Mouse (Mus musculus) neural tube, embryonic 11.5 days (tissue): ENCODE measurements around the gene Mpi. TPM values are rescaled to one million over a fixed set of nuclear protein-coding genes. Genes with fewer than 3 reads are reported as not detected.

Experiments used
- ATAC-seq: fragments of 200-750 bp; cut with Nextera tagmentation; 2 replicates; pipeline ENCODE4 v1.8.0; 2017; ENCODE audit warnings: moderate number of reproducible peaks, mild to moderate bottlenecking, moderate TSS enrichment, moderate library complexity; ENCODE audit not compliant: insufficient read depth, low FRiP score, low TSS enrichment
- DNase-seq: peaks from one replicate; pipeline ENCODE4 v3.0.0-alpha.2; 2015; ENCODE audit warnings: low spot score
- H3K27ac ChIP-seq: fragments of 300-500 bp; sonication (generic); 2 replicates; pipeline ENCODE4 v1.5.1; 2014; ENCODE audit warnings: low read depth, mild to moderate bottlenecking, low read length
- H3K27me3 ChIP-seq: fragments of 300-500 bp; sonication (generic); 2 replicates; pipeline ENCODE4 v1.6.1; 2014; ENCODE audit warnings: mild to moderate bottlenecking, low read length, mixed read lengths; ENCODE audit not compliant: control insufficient read depth, insufficient read depth
- H3K36me3 ChIP-seq: fragments of 300-500 bp; sonication (generic); 2 replicates; pipeline ENCODE4 v1.6.1; 2014; ENCODE audit warnings: mild to moderate bottlenecking, low read length, moderate library complexity, mixed read lengths; ENCODE audit not compliant: control insufficient read depth, insufficient read depth
- H3K4me1 ChIP-seq: fragments of 300-500 bp; sonication (generic); 2 replicates; pipeline ENCODE4 v1.6.1; 2014; ENCODE audit warnings: low read length, mixed read lengths; ENCODE audit not compliant: control insufficient read depth, insufficient read depth
- H3K4me2 ChIP-seq: fragments of 300-500 bp; sonication (generic); 2 replicates; pipeline ENCODE4 v1.6.1; 2014; ENCODE audit warnings: low read depth, mild to moderate bottlenecking, moderate library complexity
- H3K4me3 ChIP-seq: fragments of 300-500 bp; sonication (generic); 2 replicates; pipeline ENCODE4 v1.5.1; 2014; ENCODE audit warnings: low read depth, low read length
- H3K9ac ChIP-seq: fragments of 300-500 bp; sonication (generic); 2 replicates; pipeline ENCODE4 v1.6.1; 2014; ENCODE audit warnings: mild to moderate bottlenecking, low read length
- H3K9me3 ChIP-seq: fragments of 300-500 bp; sonication (generic); 2 replicates; pipeline ENCODE4 v1.6.1; 2016; ENCODE audit warnings: low read length; ENCODE audit not compliant: control insufficient read depth
- polyA plus RNA-seq: library from polyadenylated mRNA; unstranded; fragments of >200 nt; fragmentation: Nextera tagmentation; extraction: Ambion mirVana; gene quantifications from 2 replicates; pipeline ENCODE4 v1.2.1, GENCODE M21; 2014

The Mpi gene
- polyA plus RNA-seq, 1 experiment from 2014 or later = 52.8 TPM

- Histone ChIP-seq H3K27ac (no peak overlapping the region), H3K4me3 (no peak overlapping the region), H3K9me3 (no peaks in the 10 kb centered on the region), H3K36me3 (no peaks in the 10 kb centered on the region), H3K27me3 (0 out of 2 replicates have a peak, but pooled peaks cover 4% of the 10 kb centered on the region), H3K9ac (no peak overlapping the region), H3K4me2 (no peak overlapping the region), H3K4me1 (no peaks in the 10 kb centered on the region)
- no peak for ATAC-seq
- no peak for DNase-seq
Observed at GRCm38 (mm10) chr9:57494970-57495369, 57.6 kb downstream of the Mpi start.

Other genes with a start within 250 kb of the Mpi start
- gene Ppcdc, start 112.6 kb downstream of the Mpi start, polyA plus RNA-seq = 22.5 and 24.7 TPM in 2 replicates
- 13.2 and 15.0 TPM in 2 replicates for gene Scamp5, start 84.7 kb downstream of the Mpi start, polyA plus RNA-seq
- gene Rpp25, start 48.7 kb downstream of the Mpi start, polyA plus RNA-seq = 8.7 and 8.8 TPM in 2 replicates
- 688 and 702 TPM in 2 replicates for gene Cox5a, start 31.5 kb downstream of the Mpi start, polyA plus RNA-seq
- gene Fam219b, start 15.2 kb downstream of the Mpi start, polyA plus RNA-seq = 15.9 and 18.2 TPM in 2 replicates
- gene Scamp2, start 8.2 kb upstream of the Mpi start, polyA plus RNA-seq = 56.7 and 59.6 TPM in 2 replicates
- gene Ulk3, start 36.7 kb upstream of the Mpi start, polyA plus RNA-seq = 7.3 and 10.9 TPM in 2 replicates
- 0.42 TPM in 1 of 2 replicates, not detected in the other for gene Cplx3, start 53.5 kb upstream of the Mpi start, polyA plus RNA-seq
- not detected in 2 replicates for gene Lman1l, start 68.0 kb upstream of the Mpi start, polyA plus RNA-seq
- gene Csk, start 100.9 kb upstream of the Mpi start, polyA plus RNA-seq = 29.9 and 35.2 TPM in 2 replicates
- gene Cyp1a2, start 130.9 kb upstream of the Mpi start, polyA plus RNA-seq = not detected in 2 replicates
- not detected in 2 replicates for gene Cyp1a1, start 135.2 kb upstream of the Mpi start, polyA plus RNA-seq
- gene Edc3, start 155.8 kb upstream of the Mpi start, polyA plus RNA-seq = 30.2 and 31.1 TPM in 2 replicates
- 88.4 and 97.3 TPM in 2 replicates for gene Clk3, start 213.1 kb upstream of the Mpi start, polyA plus RNA-seq